Mouse (Mus musculus) T-helper 17 cell (primary cell): ENCODE results near the gene Dppa5a.

Experiments
- in situ Hi-C, 2 experiments: fragments of 300-600 bp; cut with MboI, MseI; formaldehyde crosslinking; loops; 1 replicate in 1 of 2; 2 replicates in 1 of 2; pipeline ENCODE4 v1.15.1; 2025; ENCODE audit warnings: high pct_unique_total_duplicates in 2 of 2

Dppa5a gene

DNA sequence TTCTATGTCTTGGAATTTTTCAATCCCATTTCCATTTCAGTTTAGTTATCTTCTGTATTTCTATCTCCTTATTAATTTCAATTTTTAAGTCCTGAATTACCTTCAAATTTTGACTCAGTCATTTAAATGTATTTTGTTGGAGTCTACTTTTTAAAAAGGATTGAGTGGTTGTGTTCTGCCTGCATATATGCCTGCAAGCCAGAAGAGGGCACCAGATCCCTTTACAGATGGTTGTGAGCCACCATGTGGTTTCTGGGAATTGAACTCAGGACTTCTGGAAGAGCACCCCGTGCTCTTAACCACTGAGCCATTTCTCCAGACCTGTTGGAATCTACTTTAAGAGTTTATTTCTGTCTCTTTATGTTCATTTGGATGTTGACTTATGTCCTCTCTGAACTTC, 48.5 kb downstream of the Dppa5a start:
- in situ Hi-C loops: no loop called here
